Mouse (Mus musculus): Measurements from ENCODE around the gene Stat2. TPM values are rescaled to one million over a fixed set of nuclear protein-coding genes. Genes with fewer than 3 reads are reported as not detected.
A peak's percentile ranks its signal among the peaks of the same experiment; 100 is the strongest.

Stat2 gene
- polyA plus RNA-seq, 1 experiment from 2014 or later: 8.8 TPM

DNA sequence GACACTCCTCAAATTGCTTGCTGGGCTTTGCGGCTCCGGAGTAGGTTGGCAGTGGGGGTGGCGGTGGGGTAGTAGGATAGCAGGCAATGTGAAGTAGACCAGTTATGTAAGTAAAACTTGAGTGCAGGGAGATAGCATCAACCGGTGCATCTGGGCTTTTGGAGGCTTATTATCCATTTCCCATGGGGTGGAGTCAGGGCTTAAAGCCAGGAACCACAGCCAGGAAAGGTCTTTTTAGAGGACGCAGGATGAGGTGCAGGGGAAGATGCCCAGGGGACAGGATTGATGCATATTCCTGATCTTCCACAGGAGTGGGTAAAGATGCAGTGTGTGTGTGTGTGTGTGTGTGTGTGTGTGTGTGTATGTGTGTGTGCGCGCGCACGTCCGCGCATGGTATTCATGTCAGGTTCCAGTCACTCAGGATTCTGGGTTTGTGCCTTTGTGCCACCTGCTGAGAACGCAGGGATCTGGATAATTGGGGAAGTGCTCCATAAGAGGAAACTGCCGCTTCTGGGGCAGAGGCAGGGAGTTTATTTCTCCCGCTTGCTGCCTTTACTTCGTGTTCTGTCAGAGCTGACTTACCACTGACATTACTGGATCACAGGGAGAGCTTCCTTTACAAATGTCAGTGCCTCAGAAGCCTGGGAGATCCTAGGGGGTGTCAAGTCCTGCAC is 32.4 kb upstream of the Stat2 start:
- no peak overlapping the region for H3K4me2 ChIP-seq
- H3K36me3 ChIP-seq: peaks cover 64% of the 10 kb centered on the region
- WGBS (ENCODE audit: insufficient replicate concordance): 72% methylated on average over 15 of the region's 15 CpGs
- H3K4me1 ChIP-seq: peaks cover 54% of the 10 kb centered on the region
- no peaks in the 10 kb centered on the region for H3K27me3 ChIP-seq (replicated peaks)
- 0 out of 2 replicates have a peak overlapping the region, but pooled peaks have one; percentile 17 for H3K27ac ChIP-seq
- no peak overlapping the region for H3K9ac ChIP-seq
- H3K4me3 ChIP-seq: no peak overlapping the region
- H3K9me3 ChIP-seq (replicated peaks): no peaks in the 10 kb centered on the region
- no peak for ATAC-seq

DNA sequence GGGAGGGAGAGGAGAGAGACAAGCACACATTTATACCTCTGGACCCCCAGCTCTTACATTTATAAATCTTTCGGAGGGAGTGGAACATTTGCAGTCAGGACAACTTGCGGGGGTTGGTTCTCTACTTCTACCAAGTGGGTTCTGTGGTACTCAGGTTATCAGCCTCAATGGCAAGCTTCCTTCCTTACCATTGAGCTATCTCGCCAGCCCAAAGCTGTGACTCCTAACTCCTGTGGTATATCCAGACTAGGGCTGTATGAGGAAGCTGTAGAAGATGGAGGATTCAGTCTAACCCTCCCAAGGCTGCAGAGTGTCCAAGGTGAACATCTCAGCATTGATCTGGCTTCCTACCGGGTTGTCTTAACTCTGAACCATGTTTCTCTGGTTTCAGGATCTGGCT is 31.2 kb upstream of the Stat2 start:
- Histone ChIP-seq H3K4me2 (no peak overlapping the region), H3K4me3 (no peak overlapping the region), H3K36me3 (peaks cover 71% of the 10 kb centered on the region), H3K27ac (peak overlapping the region; percentile 22; the same call in 1 of the 2 replicates), H3K27me3 (replicated peaks) (no peaks in the 10 kb centered on the region), H3K9me3 (replicated peaks) (no peaks in the 10 kb centered on the region), H3K4me1 (peaks cover 44% of the 10 kb centered on the region), H3K9ac (no peak overlapping the region)
- 69% methylated on average over 4 of the region's 4 CpGs for WGBS (ENCODE audit: insufficient replicate concordance)
- no peak for ATAC-seq

- H3K27me3 ChIP-seq (replicated peaks): no peaks in the 10 kb centered on the region
- no peak for ATAC-seq
- H3K4me3 ChIP-seq: no peak overlapping the region
- H3K36me3 ChIP-seq: peaks cover 73% of the 10 kb centered on the region
- no peak overlapping the region for H3K4me2 ChIP-seq
- no peaks in the 10 kb centered on the region for H3K9me3 ChIP-seq (replicated peaks)
- WGBS (ENCODE audit: insufficient replicate concordance): 54% methylated on average over 18 of the region's 18 CpGs
- no peak overlapping the region for H3K9ac ChIP-seq
- H3K4me1 ChIP-seq: peaks cover 38% of the 10 kb centered on the region
- H3K27ac ChIP-seq: no peak overlapping the region
Measured at GRCm38 (mm10) chr10:128240131-128240530, 30.2 kb upstream of the Stat2 start.

GRCm38 (mm10) chr10:128243252-128243651 is 27.1 kb upstream of the Stat2 start:
- Histone ChIP-seq H3K9me3 (replicated peaks) (no peaks in the 10 kb centered on the region), H3K4me1 (peaks cover 23% of the 10 kb centered on the region), H3K36me3 (peaks cover 93% of the 10 kb centered on the region), H3K9ac (no peak overlapping the region), H3K4me3 (no peak overlapping the region), H3K27ac (no peak overlapping the region), H3K27me3 (replicated peaks) (no peaks in the 10 kb centered on the region), H3K4me2 (no peak overlapping the region)
- no peak for ATAC-seq
- WGBS (ENCODE audit: insufficient replicate concordance): 89% methylated on average over 8 of the region's 8 CpGs

- H3K4me1 ChIP-seq: peaks cover 14% of the 10 kb centered on the region
- 90% methylated on average over 15 of the region's 15 CpGs for WGBS (ENCODE audit: insufficient replicate concordance)
- H3K27ac ChIP-seq: no peak overlapping the region
- H3K9ac ChIP-seq: no peak overlapping the region
- no peak for ATAC-seq
- H3K4me3 ChIP-seq: no peak overlapping the region
- no peaks in the 10 kb centered on the region for H3K27me3 ChIP-seq (replicated peaks)
- peaks cover 98% of the 10 kb centered on the region for H3K36me3 ChIP-seq
- H3K4me2 ChIP-seq: no peak overlapping the region
- no peaks in the 10 kb centered on the region for H3K9me3 ChIP-seq (replicated peaks)
Measured at GRCm38 (mm10) chr10:128244121-128244520, 26.2 kb upstream of the Stat2 start.

- H3K36me3 ChIP-seq: peaks cover 100% of the 10 kb centered on the region
- ATAC-seq: no peak
- H3K4me2 ChIP-seq: no peak overlapping the region
- no peaks in the 10 kb centered on the region for H3K27me3 ChIP-seq (replicated peaks)
- H3K27ac ChIP-seq: 0 out of 2 replicates have a peak overlapping the region, but pooled peaks have one; percentile 47
- no peak overlapping the region for H3K4me3 ChIP-seq
- H3K9ac ChIP-seq: no peak overlapping the region
- H3K9me3 ChIP-seq (replicated peaks): no peaks in the 10 kb centered on the region
- no peaks in the 10 kb centered on the region for H3K4me1 ChIP-seq
- 81% methylated on average over 17 of the region's 17 CpGs for WGBS (ENCODE audit: insufficient replicate concordance)
Measured at GRCm38 (mm10) chr10:128247020-128247732, 23.2 kb upstream of the Stat2 start.

DNA sequence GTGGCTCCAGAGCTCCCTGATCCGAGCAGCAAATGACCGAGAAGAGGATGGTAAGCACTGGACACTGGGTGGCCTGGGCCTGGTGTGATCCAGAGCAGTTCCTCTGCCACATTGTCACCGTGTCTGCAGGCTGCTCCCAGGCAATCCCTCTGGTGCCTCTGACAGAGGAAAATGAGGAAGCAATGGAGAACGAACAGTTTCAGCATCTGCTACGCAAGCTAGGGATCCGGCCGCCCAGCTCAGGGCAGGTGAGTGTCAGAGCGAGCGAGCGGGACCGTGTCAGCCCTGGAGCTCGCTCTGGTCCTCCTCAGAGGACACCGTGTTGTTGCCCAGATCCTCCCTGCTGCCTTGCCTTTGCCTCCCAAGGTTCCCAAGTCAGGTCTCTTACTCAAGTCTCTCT is 19.8 kb upstream of the Stat2 start:
- no peak overlapping the region for H3K27ac ChIP-seq
- peaks cover 80% of the 10 kb centered on the region for H3K36me3 ChIP-seq
- H3K4me3 ChIP-seq: no peak overlapping the region
- H3K4me2 ChIP-seq: no peak overlapping the region
- ATAC-seq: no peak
- no peaks in the 10 kb centered on the region for H3K27me3 ChIP-seq (replicated peaks)
- 87% methylated on average over 13 of the region's 13 CpGs for WGBS (ENCODE audit: insufficient replicate concordance)
- H3K4me1 ChIP-seq: no peaks in the 10 kb centered on the region
- H3K9ac ChIP-seq: no peak overlapping the region
- no peaks in the 10 kb centered on the region for H3K9me3 ChIP-seq (replicated peaks)

GRCm38 (mm10) chr10:128253677-128254255 is 16.6 kb upstream of the Stat2 start, which contains the start of gene Apon:
TSS of gene Apon (plus strand) at chr10:128254096.
- H3K4me2 ChIP-seq: no peak within 1 kb of the TSS
- H3K27ac ChIP-seq: no peak within 1 kb of the TSS
- no peak for ATAC-seq

DNA sequence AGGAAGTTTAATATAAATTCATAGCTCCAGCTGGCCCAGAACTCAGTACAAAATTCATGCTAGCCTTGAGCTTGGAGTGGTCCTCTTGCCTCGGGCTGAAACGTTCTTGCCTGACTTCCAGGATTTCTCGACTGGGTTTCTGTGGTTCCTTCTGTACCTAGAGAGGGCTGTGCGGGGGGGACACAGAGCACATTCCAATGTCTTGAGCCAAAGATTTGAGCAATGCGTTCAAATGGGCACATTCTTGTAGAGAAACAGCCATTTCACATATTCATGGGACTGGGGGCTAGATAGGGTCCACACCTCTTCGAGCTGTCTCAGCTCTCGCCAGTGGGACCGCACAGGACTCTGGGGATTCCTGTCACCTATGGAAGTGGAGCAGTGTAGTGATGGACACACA is 14.4 kb upstream of the Stat2 start:
- no peak overlapping the region for H3K9ac ChIP-seq
- ATAC-seq: no peak
- no peak overlapping the region for H3K27ac ChIP-seq
- WGBS (ENCODE audit: insufficient replicate concordance): 78% methylated on average over 8 of the region's 8 CpGs
- H3K4me2 ChIP-seq: no peak overlapping the region
- H3K9me3 ChIP-seq (replicated peaks): no peaks in the 10 kb centered on the region
- peaks cover 9% of the 10 kb centered on the region; the same call in 1 of the 2 replicates for H3K4me1 ChIP-seq
- no peaks in the 10 kb centered on the region for H3K27me3 ChIP-seq (replicated peaks)
- peaks cover 26% of the 10 kb centered on the region for H3K36me3 ChIP-seq
- H3K4me3 ChIP-seq: no peak overlapping the region

More at GRCm38 (mm10) chr10:128253677-128254255, 16.6 kb upstream of the Stat2 start, which contains the start of gene Apon:
- peaks cover 48% of the 10 kb centered on the region for H3K36me3 ChIP-seq
- H3K4me3 ChIP-seq: no peak within 1 kb of the TSS
- H3K27me3 ChIP-seq (replicated peaks): no peaks in the 10 kb centered on the region
- 77% methylated on average over 4 of the region's 4 CpGs for WGBS (ENCODE audit: insufficient replicate concordance)
- H3K9me3 ChIP-seq (replicated peaks): no peaks in the 10 kb centered on the region
- H3K4me1 ChIP-seq: 0 out of 2 replicates have a peak, but pooled peaks cover under 1% of the 10 kb centered on the region
- H3K9ac ChIP-seq: no peak within 1 kb of the TSS

DNA sequence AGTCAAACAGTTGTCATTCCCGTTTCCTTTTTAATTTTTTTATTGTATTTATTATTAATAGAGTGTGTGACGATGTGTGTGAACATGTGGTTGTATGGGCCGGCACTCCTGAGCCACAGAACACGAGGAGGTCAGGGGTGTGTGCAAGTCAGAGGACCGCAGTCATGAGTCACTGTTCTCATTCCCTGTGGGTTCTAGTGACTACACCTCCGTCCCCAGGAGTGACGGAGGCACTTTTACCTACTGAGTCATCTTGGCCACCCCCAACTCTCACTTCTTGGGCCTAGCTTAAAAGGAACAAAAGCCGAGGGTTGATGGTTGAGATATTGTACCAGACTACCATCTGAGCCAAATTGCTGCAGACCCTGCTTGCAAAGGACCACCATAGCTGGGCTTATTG is 14.0 kb upstream of the Stat2 start:
- H3K9me3 ChIP-seq (replicated peaks): no peaks in the 10 kb centered on the region
- H3K4me2 ChIP-seq: no peak overlapping the region
- H3K4me3 ChIP-seq: no peak overlapping the region
- H3K9ac ChIP-seq: no peak overlapping the region
- no peak for ATAC-seq
- H3K36me3 ChIP-seq: peaks cover 22% of the 10 kb centered on the region
- H3K27me3 ChIP-seq (replicated peaks): no peaks in the 10 kb centered on the region
- peaks cover 9% of the 10 kb centered on the region; the same call in 1 of the 2 replicates for H3K4me1 ChIP-seq
- WGBS (ENCODE audit: insufficient replicate concordance): 79% methylated on average over 8 of the region's 8 CpGs
- no peak overlapping the region for H3K27ac ChIP-seq

DNA sequence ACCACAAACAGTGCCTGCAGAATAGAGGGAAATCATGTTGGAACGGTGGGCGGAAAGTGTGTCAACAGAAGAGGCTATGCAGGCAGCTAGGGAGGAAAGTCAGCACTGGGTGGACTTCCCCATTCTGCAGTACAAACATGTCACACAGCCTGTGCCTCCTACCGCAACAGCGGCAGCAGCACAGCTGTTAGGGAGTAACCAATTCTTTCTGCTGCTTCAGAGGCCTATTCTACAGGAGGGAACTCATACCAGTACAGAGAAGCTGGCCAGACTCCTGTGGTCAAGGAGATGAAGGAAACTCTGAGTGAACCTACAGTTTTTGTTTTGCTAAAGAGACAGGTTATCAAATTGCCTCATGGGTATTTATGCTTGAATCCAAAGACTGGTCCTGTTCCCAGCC is 11.4 kb upstream of the Stat2 start:
- H3K36me3 ChIP-seq: no peaks in the 10 kb centered on the region
- peaks cover 9% of the 10 kb centered on the region; the same call in 1 of the 2 replicates for H3K4me1 ChIP-seq
- H3K4me2 ChIP-seq: no peak overlapping the region
- no peaks in the 10 kb centered on the region for H3K27me3 ChIP-seq (replicated peaks)
- WGBS (ENCODE audit: insufficient replicate concordance): 20% methylated on average over 4 of the region's 4 CpGs
- H3K9ac ChIP-seq: no peak overlapping the region
- no peak overlapping the region for H3K4me3 ChIP-seq
- no peak for ATAC-seq
- H3K27ac ChIP-seq: 0 out of 2 replicates have a peak overlapping the region, but pooled peaks have one; percentile 5
- no peaks in the 10 kb centered on the region for H3K9me3 ChIP-seq (replicated peaks)

- Histone ChIP-seq H3K27me3 (replicated peaks) (no peaks in the 10 kb centered on the region), H3K4me1 (peaks cover 9% of the 10 kb centered on the region; the same call in 1 of the 2 replicates), H3K36me3 (no peaks in the 10 kb centered on the region), H3K9me3 (replicated peaks) (no peaks in the 10 kb centered on the region), H3K4me2 (no peak overlapping the region), H3K9ac (no peak overlapping the region), H3K4me3 (no peak overlapping the region), H3K27ac (no peak overlapping the region)
- WGBS (ENCODE audit: insufficient replicate concordance): 69% methylated on average over 5 of the region's 5 CpGs
- no peak for ATAC-seq
Measured at GRCm38 (mm10) chr10:128259946-128260345, 10.4 kb upstream of the Stat2 start.
